Mouse (Mus musculus) splenic B cell, adult 2 months (primary cell): ENCODE data around the gene Slco3a1.
"Not testable (repeated sequence)": the region's sequence is repeated elsewhere in the genome, so short reads cannot be mapped to it uniquely, and the experiment has no call there.

Experiments used
- DNase-seq: peaks from one replicate; pipeline ENCODE4 v3.0.0-alpha.2; 2011; ENCODE audit warnings: low read depth, low spot score
- H3K27me3 ChIP-seq: 2 replicates; pipeline ENCODE4 v1.6.1; 2012; ENCODE audit warnings: mild to moderate bottlenecking, low read length, moderate library complexity, mixed read lengths; ENCODE audit not compliant: control insufficient read depth, poor library complexity, insufficient read depth, severe bottlenecking
- H3K36me3 ChIP-seq: 2 replicates; pipeline ENCODE4 v1.6.1; 2012; ENCODE audit warnings: mild to moderate bottlenecking, low read length, moderate library complexity, mixed read lengths; ENCODE audit not compliant: control insufficient read depth, poor library complexity, insufficient read depth, severe bottlenecking

Slco3a1 gene

GRCm38 (mm10) chr7:74417009-74417408 is 137.6 kb downstream of the Slco3a1 start:
- Histone ChIP-seq H3K36me3 (no peaks in the 10 kb centered on the region), H3K27me3 (no peaks in the 10 kb centered on the region)
- no peak for DNase-seq

GRCm38 (mm10) chr7:74415241-74415640 is 139.3 kb downstream of the Slco3a1 start:
- Histone ChIP-seq H3K36me3 (no peaks in the 10 kb centered on the region), H3K27me3 (no peaks in the 10 kb centered on the region)
- no peak for DNase-seq

- no peak for DNase-seq
- Histone ChIP-seq H3K27me3 (no peaks in the 10 kb centered on the region), H3K36me3 (no peaks in the 10 kb centered on the region)
These were observed 140.6 kb downstream of the Slco3a1 start for GRCm38 (mm10) chr7:74413738-74414716.

- DNase-seq: no peak
- Histone ChIP-seq H3K27me3 (no peaks in the 10 kb centered on the region), H3K36me3 (no peaks in the 10 kb centered on the region)
These were observed 145.8 kb downstream of the Slco3a1 start for GRCm38 (mm10) chr7:74408601-74409323.

- not testable (repeated sequence) for DNase-seq, H3K27me3 ChIP-seq, H3K36me3 ChIP-seq
These were observed 146.7 kb downstream of the Slco3a1 start for GRCm38 (mm10) chr7:74407851-74408250.

GRCm38 (mm10) chr7:74399729-74400128 is 154.9 kb downstream of the Slco3a1 start:
- H3K27me3 ChIP-seq: no peaks in the 10 kb centered on the region
- DNase-seq: no peak

GRCm38 (mm10) chr7:74399154-74399553 is 155.4 kb downstream of the Slco3a1 start:
- Histone ChIP-seq H3K27me3 (no peaks in the 10 kb centered on the region), H3K36me3 (no peaks in the 10 kb centered on the region)
- DNase-seq: no peak

More at GRCm38 (mm10) chr7:74399729-74400128, 154.9 kb downstream of the Slco3a1 start:
- no peaks in the 10 kb centered on the region for H3K36me3 ChIP-seq

- H3K27me3 ChIP-seq: no peaks in the 10 kb centered on the region
- DNase-seq: no peak
- H3K36me3 ChIP-seq: no peaks in the 10 kb centered on the region
These were observed 156.3 kb downstream of the Slco3a1 start for GRCm38 (mm10) chr7:74398326-74398725.

- Histone ChIP-seq H3K36me3 (no peaks in the 10 kb centered on the region), H3K27me3 (no peaks in the 10 kb centered on the region)
- DNase-seq: no peak
These were observed 163.1 kb downstream of the Slco3a1 start for GRCm38 (mm10) chr7:74391451-74391873.

- Histone ChIP-seq H3K36me3 (no peaks in the 10 kb centered on the region), H3K27me3 (no peaks in the 10 kb centered on the region)
- DNase-seq: no peak
These were observed 165.0 kb downstream of the Slco3a1 start for GRCm38 (mm10) chr7:74389570-74389969.

- Histone ChIP-seq H3K36me3 (no peaks in the 10 kb centered on the region), H3K27me3 (no peaks in the 10 kb centered on the region)
- DNase-seq: no peak
These were observed 168.3 kb downstream of the Slco3a1 start for GRCm38 (mm10) chr7:74386257-74386656.

- DNase-seq: no peak
- Histone ChIP-seq H3K27me3 (no peaks in the 10 kb centered on the region), H3K36me3 (no peaks in the 10 kb centered on the region)
These were observed 171.4 kb downstream of the Slco3a1 start for GRCm38 (mm10) chr7:74383040-74383666.

GRCm38 (mm10) chr7:74382286-74382685 is 172.3 kb downstream of the Slco3a1 start:
- no peak for DNase-seq
- no peaks in the 10 kb centered on the region for H3K27me3 ChIP-seq
- H3K36me3 ChIP-seq: no peaks in the 10 kb centered on the region

- H3K27me3 ChIP-seq: no peaks in the 10 kb centered on the region
- H3K36me3 ChIP-seq: no peaks in the 10 kb centered on the region
- DNase-seq: no peak
These were observed 172.7 kb downstream of the Slco3a1 start for GRCm38 (mm10) chr7:74381881-74382281.

GRCm38 (mm10) chr7:74381051-74381450 is 173.5 kb downstream of the Slco3a1 start:
- no peaks in the 10 kb centered on the region for H3K36me3 ChIP-seq
- no peaks in the 10 kb centered on the region for H3K27me3 ChIP-seq
- no peak for DNase-seq
